Mouse (Mus musculus) lung, postnatal 36 days (tissue): Measurements from ENCODE around the gene Hmcn2.

Experiments
- DNase-seq: peaks from one replicate; pipeline ENCODE4 v3.0.0; 2022; ENCODE audit warnings: mixed read lengths

Hmcn2 gene

GRCm38 (mm10) chr2:31314007-31314465 is at the start of gene Hmcn2:
Gene Hmcn2 (plus strand): TSS chr2:31314415.
- no peak for DNase-seq

GRCm38 (mm10) chr2:31267447-31267846 is 46.8 kb upstream of the Hmcn2 start:
- no peak for DNase-seq

- DNase-seq: no peak
Observed at GRCm38 (mm10) chr2:31268631-31269030, 45.6 kb upstream of the Hmcn2 start.

- DNase-seq: no peak
Observed at GRCm38 (mm10) chr2:31269188-31269587, 45.0 kb upstream of the Hmcn2 start.

- no peak for DNase-seq
Observed at GRCm38 (mm10) chr2:31269847-31270246, 44.4 kb upstream of the Hmcn2 start.

GRCm38 (mm10) chr2:31270470-31270869 is 43.7 kb upstream of the Hmcn2 start:
- DNase-seq: no peak

GRCm38 (mm10) chr2:31271071-31271470 is 43.1 kb upstream of the Hmcn2 start:
- peak; percentile 13 for DNase-seq

GRCm38 (mm10) chr2:31274993-31275392 is 39.2 kb upstream of the Hmcn2 start:
- DNase-seq: no peak

GRCm38 (mm10) chr2:31277810-31278209 is 36.4 kb upstream of the Hmcn2 start:
- no peak for DNase-seq

GRCm38 (mm10) chr2:31278483-31278882 is 35.7 kb upstream of the Hmcn2 start:
- DNase-seq: no peak

- no peak for DNase-seq
Observed at GRCm38 (mm10) chr2:31281138-31281537, 33.1 kb upstream of the Hmcn2 start.

- no peak for DNase-seq
Observed at GRCm38 (mm10) chr2:31282266-31282665, 31.9 kb upstream of the Hmcn2 start.

- DNase-seq: no peak
Observed at GRCm38 (mm10) chr2:31282880-31283279, 31.3 kb upstream of the Hmcn2 start.

GRCm38 (mm10) chr2:31284531-31284930 is 29.7 kb upstream of the Hmcn2 start:
- DNase-seq: no peak

- peak; percentile 69 for DNase-seq
Observed at GRCm38 (mm10) chr2:31291421-31291820, 22.8 kb upstream of the Hmcn2 start.

- peak; percentile 86 for DNase-seq
Observed at GRCm38 (mm10) chr2:31294985-31295384, 19.2 kb upstream of the Hmcn2 start.

- DNase-seq: no peak
Observed at GRCm38 (mm10) chr2:31296395-31296794, 17.8 kb upstream of the Hmcn2 start.

- peak; percentile 74 for DNase-seq
Observed at GRCm38 (mm10) chr2:31297602-31298268, 16.5 kb upstream of the Hmcn2 start.

GRCm38 (mm10) chr2:31298814-31299213 is 15.4 kb upstream of the Hmcn2 start:
- no peak for DNase-seq

GRCm38 (mm10) chr2:31299266-31299665 is 14.9 kb upstream of the Hmcn2 start:
- DNase-seq: peak; percentile 62

GRCm38 (mm10) chr2:31299996-31300395 is 14.2 kb upstream of the Hmcn2 start:
- peak; percentile 13 for DNase-seq

GRCm38 (mm10) chr2:31303177-31303576 is 11.0 kb upstream of the Hmcn2 start:
- no peak for DNase-seq

GRCm38 (mm10) chr2:31304191-31304590 is 10.0 kb upstream of the Hmcn2 start:
- no peak for DNase-seq

GRCm38 (mm10) chr2:31304801-31305665 is 9.2 kb upstream of the Hmcn2 start:
- DNase-seq: no peak
